Mouse (Mus musculus) midbrain, embryonic 10.5 days (tissue): ENCODE measurements around the gene Dnal4. TPM values are rescaled to one million over a fixed set of nuclear protein-coding genes. Genes with fewer than 3 reads are reported as not detected.

Source experiments
- DNase-seq: peaks from one replicate; pipeline ENCODE4 v3.0.0-alpha.2; 2017; ENCODE audit warnings: low spot score
- H3K27ac ChIP-seq: fragments of 300-500 bp; sonication (generic); replicated peaks from 2 replicates; pipeline ENCODE4 v1.5.1; 2016; ENCODE audit warnings: mild to moderate bottlenecking
- H3K27me3 ChIP-seq: fragments of 300-500 bp; sonication (generic); 2 replicates; pipeline ENCODE4 v1.6.1; 2016; ENCODE audit warnings: low read depth, mild to moderate bottlenecking; ENCODE audit not compliant: poor library complexity, severe bottlenecking
- H3K36me3 ChIP-seq: fragments of 300-500 bp; sonication (generic); 2 replicates; pipeline ENCODE4 v1.6.1; 2016; ENCODE audit warnings: mild to moderate bottlenecking, moderate library complexity
- H3K4me1 ChIP-seq: fragments of 300-500 bp; sonication (generic); 2 replicates; pipeline ENCODE4 v1.6.1; 2016
- H3K4me3 ChIP-seq: fragments of 300-500 bp; sonication (generic); 2 replicates; pipeline ENCODE4 v1.5.1; 2016; ENCODE audit warnings: mild to moderate bottlenecking, moderate library complexity
- H3K9me3 ChIP-seq: fragments of 300-500 bp; sonication (generic); replicated peaks from 2 replicates; pipeline ENCODE4 v1.6.1; 2016; ENCODE audit warnings: mild to moderate bottlenecking
- WGBS: fragments of 180-500 bp; shearing (Covaris S2); methylation state at CpG from one replicate; pipeline ENCODE4 v1.1.7; 2016; 5-methylcytosine and 5-hydroxymethylcytosine counted together
- polyA plus RNA-seq: library from polyadenylated mRNA; unstranded; fragments of >200 nt; fragmentation: Nextera tagmentation; extraction: Ambion mirVana; gene quantifications from 2 replicates; pipeline ENCODE4 v1.2.1, GENCODE M21; 2016

Dnal4 gene
- polyA plus RNA-seq, 1 experiment from 2014 or later, result 63.9 TPM

DNA sequence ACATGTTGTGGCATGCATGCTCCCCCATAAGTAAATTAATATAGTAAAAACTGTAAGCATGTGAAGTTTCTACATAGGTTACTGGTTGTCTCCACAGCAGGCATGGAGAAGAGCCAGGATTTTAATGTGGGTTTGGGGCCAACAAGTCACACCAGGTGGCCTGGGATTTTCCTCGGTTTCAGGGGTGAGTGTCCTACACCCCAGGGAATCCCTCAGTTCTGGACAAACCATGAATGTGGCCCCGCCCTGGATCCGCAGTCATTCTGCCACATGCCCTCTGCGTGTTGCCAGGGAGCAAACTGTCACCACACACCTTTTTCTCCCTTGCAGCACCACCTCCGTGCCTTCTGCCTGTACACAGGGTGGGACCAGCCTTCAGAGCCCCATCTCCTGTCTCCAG is 31.0 kb upstream of the Dnal4 start:
- Histone ChIP-seq H3K9me3 (no peaks in the 10 kb centered on the region), H3K36me3 (no peaks in the 10 kb centered on the region), H3K4me1 (peaks cover 20% of the 10 kb centered on the region), H3K27ac (no peak overlapping the region), H3K27me3 (peaks cover 69% of the 10 kb centered on the region), H3K4me3 (no peak overlapping the region)
- no peak for DNase-seq
- 61% methylated on average over 5 of the region's 5 CpGs for WGBS

DNA sequence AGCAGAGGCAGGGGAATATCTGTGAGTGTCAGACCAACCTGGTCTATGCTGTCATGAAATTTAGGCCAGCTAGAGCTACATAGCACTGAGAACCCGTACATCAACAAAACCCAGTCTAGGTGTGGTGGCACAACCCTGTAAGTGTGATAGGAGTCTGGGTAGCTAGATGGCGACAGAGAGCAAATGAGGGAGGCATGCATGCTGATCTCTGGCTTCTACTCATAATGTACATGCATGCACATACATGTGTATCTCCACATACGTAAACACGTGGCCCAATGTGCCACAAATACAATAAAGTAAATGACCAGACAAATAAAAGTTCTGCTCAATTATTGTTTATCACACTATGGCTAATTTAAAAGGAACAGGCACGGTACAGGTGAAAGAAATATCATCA is 30.5 kb upstream of the Dnal4 start:
- H3K27ac ChIP-seq, result no peak overlapping the region
- H3K36me3 ChIP-seq, result no peaks in the 10 kb centered on the region
- peaks cover 22% of the 10 kb centered on the region for H3K4me1 ChIP-seq
- peaks cover 74% of the 10 kb centered on the region for H3K27me3 ChIP-seq
- H3K9me3 ChIP-seq, result no peaks in the 10 kb centered on the region
- WGBS, result 37% methylated on average over 5 of the region's 5 CpGs
- H3K4me3 ChIP-seq, result no peak overlapping the region
- no peak for DNase-seq

DNA sequence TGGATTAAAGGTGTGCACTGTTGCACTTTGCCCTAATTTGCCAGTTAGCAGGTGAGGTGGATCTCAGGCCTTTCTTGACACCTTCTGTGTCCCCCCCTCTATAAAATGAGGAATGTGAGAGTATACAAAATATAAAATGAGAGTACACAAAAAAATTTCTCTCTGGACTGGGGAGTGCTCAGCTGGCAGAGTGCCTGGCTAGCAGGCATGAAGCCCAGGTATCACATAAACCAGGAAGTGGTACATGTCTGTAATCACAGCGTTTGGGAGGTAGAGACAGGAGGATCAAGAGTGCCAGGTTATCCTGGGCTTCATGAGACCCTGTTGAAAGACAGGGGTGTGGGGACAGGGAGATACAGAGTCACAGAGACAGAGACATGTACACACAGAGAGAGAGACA is 29.4 kb upstream of the Dnal4 start:
- WGBS, result 32% methylated on average over 1 of the region's 1 CpGs
- no peaks in the 10 kb centered on the region for H3K36me3 ChIP-seq
- peaks cover 85% of the 10 kb centered on the region for H3K27me3 ChIP-seq
- H3K4me1 ChIP-seq, result peaks cover 22% of the 10 kb centered on the region
- DNase-seq, result no peak
- no peak overlapping the region for H3K4me3 ChIP-seq
- no peaks in the 10 kb centered on the region for H3K9me3 ChIP-seq
- H3K27ac ChIP-seq, result no peak overlapping the region

DNA sequence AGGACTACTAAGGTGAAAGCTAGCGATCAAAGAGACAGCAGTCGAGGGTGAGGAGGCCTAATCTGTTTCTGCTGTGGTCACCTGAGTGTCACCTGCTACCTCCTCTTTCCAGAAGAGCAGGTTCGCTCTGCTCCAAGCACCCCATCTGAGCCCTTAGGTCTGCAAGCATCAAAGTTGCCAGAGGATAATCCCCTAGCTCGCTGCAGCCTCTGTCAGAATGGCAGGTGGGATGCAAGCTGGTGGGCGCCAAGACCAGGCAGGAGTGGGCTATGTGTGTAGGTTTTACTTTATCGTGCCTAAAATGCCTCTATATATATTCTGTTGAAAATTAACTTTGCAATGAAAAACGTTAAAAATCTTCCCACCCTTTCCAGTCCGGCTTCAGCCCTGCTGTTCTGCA is 27.6 kb upstream of the Dnal4 start:
- 23% methylated on average over 8 of the region's 8 CpGs for WGBS
- DNase-seq, result no peak
- Histone ChIP-seq H3K27ac (peak overlapping the region; percentile 82; the same call in 1 of the 2 replicates), H3K36me3 (no peaks in the 10 kb centered on the region), H3K9me3 (no peaks in the 10 kb centered on the region), H3K4me1 (peaks cover 22% of the 10 kb centered on the region), H3K27me3 (peaks cover 90% of the 10 kb centered on the region), H3K4me3 (peak overlapping the region; percentile 70)

DNA sequence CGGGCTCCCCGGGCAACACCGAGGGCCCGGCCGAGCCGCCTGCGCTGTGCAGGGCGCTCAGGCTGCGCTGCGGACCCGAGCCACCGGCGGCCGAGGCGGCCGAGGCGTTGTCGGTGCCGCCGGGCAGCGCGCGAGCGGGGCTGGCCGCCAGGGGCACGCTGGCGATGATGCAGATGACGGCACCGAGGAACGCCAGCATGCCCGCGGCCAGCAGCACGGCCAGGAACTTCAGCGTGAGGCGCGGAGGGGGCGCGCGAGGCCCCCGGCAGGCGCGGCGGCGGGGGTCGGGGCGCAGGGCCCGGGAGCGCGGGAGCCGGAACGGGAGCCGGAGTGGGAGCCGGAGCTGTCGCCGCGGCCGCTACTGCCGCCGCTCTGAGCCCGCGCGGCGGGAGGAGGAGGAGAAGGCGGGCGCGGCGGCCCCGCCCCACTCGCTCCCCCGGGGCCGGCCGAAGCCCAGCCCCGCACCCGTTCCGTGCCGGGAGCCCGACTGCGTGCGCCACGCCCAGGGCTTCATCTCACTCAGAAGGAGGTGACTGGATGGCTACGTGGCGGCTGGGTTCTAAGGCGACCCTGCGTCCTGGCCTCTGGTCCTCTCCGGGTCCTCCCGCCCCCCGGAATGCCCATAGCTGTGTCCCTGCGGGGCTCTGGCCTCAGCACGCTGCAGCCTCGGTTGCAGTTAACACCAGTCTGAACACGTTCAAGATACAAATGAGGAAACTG is 26.9 kb upstream of the Dnal4 start, which contains the start of gene Nptxr:
Nptxr (minus strand) TSS at position 415 of the 720 bp plus-strand sequence.
- no peaks in the 10 kb centered on the region for H3K9me3 ChIP-seq
- H3K4me3 ChIP-seq, result peak within 1 kb of the TSS; percentile 70
- 1% methylated on average over 74 of the region's 91 CpGs for WGBS
- no peaks in the 10 kb centered on the region for H3K36me3 ChIP-seq
- peaks cover 22% of the 10 kb centered on the region for H3K4me1 ChIP-seq
- peak within 1 kb of the TSS; percentile 82 for H3K27ac ChIP-seq
- peak; percentile 72 for DNase-seq
- H3K27me3 ChIP-seq, result peaks cover 90% of the 10 kb centered on the region

DNA sequence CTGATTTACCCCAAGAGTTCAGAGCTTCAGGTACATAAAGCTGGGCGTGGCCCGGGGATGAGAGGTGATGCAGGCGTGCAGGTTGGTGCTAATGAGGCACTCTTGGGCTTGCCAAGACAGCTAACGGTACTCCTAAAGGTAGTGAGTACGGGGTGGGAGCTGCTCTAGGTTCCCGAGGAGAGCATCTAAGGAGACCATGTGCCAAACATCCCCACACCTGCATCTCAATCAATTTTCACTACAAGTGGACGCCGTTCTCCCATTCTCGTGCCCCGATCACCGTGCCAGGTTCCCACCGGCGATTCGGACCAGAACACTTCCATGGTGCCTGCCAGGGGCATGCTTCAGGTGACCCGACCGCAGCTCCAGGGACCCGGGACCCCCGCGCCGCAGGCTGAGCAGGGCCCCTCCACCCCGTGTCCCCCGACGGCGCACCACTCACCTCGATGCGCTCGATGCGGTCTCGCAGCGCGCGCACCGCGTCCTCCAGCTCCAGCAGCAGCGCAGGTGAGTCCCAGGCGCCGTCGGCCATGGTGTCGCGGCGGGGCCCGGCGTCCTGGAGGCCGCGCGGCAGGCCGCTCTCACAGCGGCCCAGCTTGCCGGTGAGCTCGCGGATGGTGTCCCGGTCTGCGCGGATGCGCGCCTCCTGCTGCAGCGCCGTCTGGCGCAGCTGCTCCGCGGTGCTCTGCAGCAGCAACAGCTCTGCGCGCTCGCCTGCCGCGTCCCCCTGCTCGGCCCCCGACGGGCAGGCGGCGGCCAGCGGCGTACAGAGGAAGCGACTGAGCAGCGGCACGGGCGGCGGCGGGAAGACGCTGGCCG is 26.1 kb upstream of the Dnal4 start:
- Histone ChIP-seq H3K9me3 (no peaks in the 10 kb centered on the region), H3K27me3 (peaks cover 82% of the 10 kb centered on the region), H3K4me1 (peaks cover 22% of the 10 kb centered on the region), H3K27ac (peak overlapping the region; percentile 82), H3K4me3 (peak overlapping the region; percentile 70), H3K36me3 (no peaks in the 10 kb centered on the region)
- DNase-seq, result peak; percentile 61
- 5% methylated on average over 81 of the region's 81 CpGs for WGBS

DNA sequence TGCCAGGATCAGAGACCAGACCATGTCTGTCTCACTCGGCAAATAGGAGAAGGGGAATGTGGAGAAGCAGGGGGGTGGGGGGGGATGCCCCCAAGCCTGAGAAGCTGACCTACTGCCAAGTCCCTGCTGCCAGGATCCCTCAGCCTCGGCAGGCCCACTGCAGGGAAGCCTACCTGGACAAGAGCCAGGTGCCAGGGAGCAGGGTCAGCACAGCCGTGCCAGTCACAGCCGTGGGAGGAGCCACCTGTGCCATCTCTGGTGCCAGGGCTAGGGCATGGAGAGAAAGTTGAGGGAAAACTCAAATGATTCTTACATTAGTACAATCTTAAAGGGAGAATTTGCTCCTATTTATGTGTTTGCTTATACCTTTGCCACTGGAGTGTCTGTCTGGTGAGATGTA is 24.7 kb upstream of the Dnal4 start:
- Histone ChIP-seq H3K27ac (no peak overlapping the region), H3K27me3 (peaks cover 71% of the 10 kb centered on the region), H3K4me1 (peaks cover 22% of the 10 kb centered on the region), H3K36me3 (no peaks in the 10 kb centered on the region), H3K4me3 (no peak overlapping the region), H3K9me3 (no peaks in the 10 kb centered on the region)
- DNase-seq, result no peak
- WGBS, result 74% methylated on average over 4 of the region's 4 CpGs

DNA sequence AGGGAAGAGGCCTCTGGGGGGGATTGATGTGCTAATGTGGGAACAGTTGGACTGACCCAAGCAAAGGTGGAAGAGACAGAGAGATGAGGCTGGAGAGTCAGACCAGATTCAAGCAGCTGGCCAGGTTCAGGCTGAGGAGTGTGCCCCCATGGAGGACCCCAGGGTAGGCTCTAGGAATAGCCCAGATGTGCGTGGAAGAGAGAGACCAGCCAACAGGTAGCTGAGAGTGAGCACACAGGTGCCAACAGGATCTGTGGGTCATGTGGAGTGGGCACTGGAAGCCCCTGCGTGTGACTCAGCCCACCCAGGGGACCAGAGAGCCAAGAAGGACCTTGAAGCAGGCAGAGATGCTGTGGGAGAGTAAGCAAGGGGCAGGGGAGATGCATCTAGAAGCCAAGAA is 24.0 kb upstream of the Dnal4 start:
- no peak for DNase-seq
- 72% methylated on average over 2 of the region's 2 CpGs for WGBS
- H3K27ac ChIP-seq, result no peak overlapping the region
- H3K36me3 ChIP-seq, result no peaks in the 10 kb centered on the region
- H3K4me1 ChIP-seq, result peaks cover 22% of the 10 kb centered on the region
- H3K27me3 ChIP-seq, result peaks cover 64% of the 10 kb centered on the region
- H3K4me3 ChIP-seq, result no peak overlapping the region
- H3K9me3 ChIP-seq, result no peaks in the 10 kb centered on the region

DNA sequence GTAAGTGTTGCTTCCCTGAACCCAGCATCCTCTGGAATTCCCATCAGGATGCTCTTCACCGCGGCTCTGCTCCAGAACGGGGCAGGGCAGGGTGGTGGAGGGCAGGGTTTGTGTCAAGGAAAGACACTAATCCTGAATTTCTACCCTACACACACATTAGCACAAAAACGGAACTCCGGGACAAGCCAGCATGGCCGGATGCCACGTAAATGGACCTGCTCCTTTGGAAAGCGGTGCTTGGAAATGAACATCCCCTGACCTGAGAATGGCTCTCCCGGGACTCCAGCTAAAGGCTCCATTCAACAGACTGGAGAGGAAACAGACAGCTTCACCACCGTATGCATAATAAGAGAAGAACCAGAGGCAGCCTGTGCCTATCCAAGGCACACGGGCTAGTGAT is 23.1 kb upstream of the Dnal4 start:
- no peak for DNase-seq
- no peak overlapping the region for H3K4me3 ChIP-seq
- peaks cover 25% of the 10 kb centered on the region for H3K4me1 ChIP-seq
- 67% methylated on average over 11 of the region's 11 CpGs for WGBS
- H3K27ac ChIP-seq, result no peak overlapping the region
- peaks cover 55% of the 10 kb centered on the region for H3K27me3 ChIP-seq
- H3K9me3 ChIP-seq, result no peaks in the 10 kb centered on the region
- H3K36me3 ChIP-seq, result no peaks in the 10 kb centered on the region

DNA sequence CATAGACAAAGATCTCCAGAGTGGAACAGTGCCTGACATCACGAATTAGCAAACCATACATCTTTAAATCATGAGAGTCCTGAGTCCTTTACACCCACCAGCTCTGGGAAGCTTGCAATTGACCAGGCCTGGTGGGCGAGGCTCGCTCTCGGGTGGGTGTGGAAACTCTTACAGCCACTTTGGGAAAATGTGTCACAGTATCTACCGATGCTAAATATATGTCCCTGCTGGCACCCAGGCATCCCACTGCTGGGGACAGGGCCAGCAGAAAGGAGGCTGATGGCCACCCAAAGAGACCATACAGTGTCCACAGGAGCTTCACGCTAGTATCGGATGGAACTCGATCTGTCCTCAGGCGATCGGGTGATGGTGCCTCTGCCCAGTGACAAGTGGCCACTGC is 20.9 kb upstream of the Dnal4 start:
- Histone ChIP-seq H3K4me3 (no peak overlapping the region), H3K27me3 (peaks cover 45% of the 10 kb centered on the region)
- 89% methylated on average over 10 of the region's 10 CpGs for WGBS

DNA sequence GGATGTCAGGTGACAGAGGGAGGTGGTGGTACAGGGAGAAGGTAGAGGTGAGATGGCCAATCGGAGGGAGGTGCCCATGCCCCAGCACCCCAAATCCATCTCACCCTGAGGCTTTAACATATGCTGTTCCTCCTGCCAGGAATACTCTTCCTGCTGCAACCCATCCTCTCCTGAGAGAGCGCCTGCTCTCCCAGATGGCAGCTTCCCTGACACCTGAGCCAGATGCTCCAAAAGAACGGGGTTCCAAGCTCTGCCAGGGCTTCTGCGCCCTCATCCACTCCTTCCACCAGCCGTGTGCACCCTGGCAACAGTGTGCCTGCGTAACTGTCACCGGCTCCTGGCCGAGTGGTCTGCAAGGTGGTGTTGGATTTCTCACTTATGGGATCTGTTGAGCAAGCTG is 20.0 kb upstream of the Dnal4 start:
- no peak for DNase-seq
- H3K27me3 ChIP-seq, result peaks cover 45% of the 10 kb centered on the region

More for the DNA sequence above, 20.9 kb upstream of the Dnal4 start:
- no peaks in the 10 kb centered on the region for H3K36me3 ChIP-seq
- DNase-seq, result no peak
- no peak overlapping the region for H3K27ac ChIP-seq
- H3K9me3 ChIP-seq, result no peaks in the 10 kb centered on the region
- H3K4me1 ChIP-seq, result peaks cover 16% of the 10 kb centered on the region

DNA sequence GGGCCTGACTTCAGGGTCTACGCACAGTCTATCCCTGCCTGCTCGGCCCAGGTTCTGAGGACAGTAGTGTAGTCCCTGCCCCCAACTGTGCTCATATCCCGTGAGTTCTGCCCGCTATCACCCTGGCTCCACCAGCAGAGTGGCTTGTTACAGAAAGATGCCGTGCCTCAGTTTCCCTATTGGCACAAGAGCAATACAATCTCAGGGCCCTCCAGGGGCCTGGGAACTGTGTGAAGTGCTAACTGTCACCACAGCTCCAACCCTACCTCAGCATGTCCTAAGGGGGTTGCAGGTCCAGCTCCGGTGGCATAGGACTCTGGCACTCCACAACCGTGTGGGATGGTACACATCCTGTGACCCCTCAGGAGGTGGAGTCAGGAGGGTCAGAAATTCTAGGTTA is 19.4 kb upstream of the Dnal4 start:
- no peaks in the 10 kb centered on the region for H3K9me3 ChIP-seq
- peaks cover 20% of the 10 kb centered on the region for H3K4me1 ChIP-seq
- DNase-seq, result no peak
- peaks cover 45% of the 10 kb centered on the region for H3K27me3 ChIP-seq
- 88% methylated on average over 7 of the region's 7 CpGs for WGBS
- H3K36me3 ChIP-seq, result no peaks in the 10 kb centered on the region
- no peak overlapping the region for H3K4me3 ChIP-seq
- H3K27ac ChIP-seq, result no peak overlapping the region

More for the DNA sequence above, 20.0 kb upstream of the Dnal4 start:
- Histone ChIP-seq H3K4me3 (no peak overlapping the region), H3K36me3 (no peaks in the 10 kb centered on the region), H3K4me1 (peaks cover 15% of the 10 kb centered on the region), H3K27ac (no peak overlapping the region), H3K9me3 (no peaks in the 10 kb centered on the region)
- 89% methylated on average over 8 of the region's 8 CpGs for WGBS

DNA sequence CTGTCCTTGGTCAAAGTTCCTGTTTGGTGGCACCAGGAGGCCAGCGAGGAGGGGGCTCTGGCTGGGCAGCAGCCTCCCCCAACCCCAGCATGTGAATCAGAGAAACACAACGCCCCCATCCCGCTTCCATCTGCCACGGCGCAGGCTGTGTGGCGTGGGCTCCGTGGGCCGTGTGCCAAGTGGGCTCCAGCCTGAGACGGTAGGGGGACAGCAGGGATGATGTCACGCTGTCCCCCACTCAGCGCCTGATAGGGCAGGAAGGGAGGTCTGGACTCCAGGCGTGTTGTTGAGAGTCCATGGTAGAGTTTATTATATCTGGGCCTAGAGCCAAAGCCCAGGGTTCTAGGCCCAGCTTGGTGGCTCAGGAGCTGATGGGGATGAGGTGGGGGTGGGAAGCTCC is 18.6 kb upstream of the Dnal4 start:
- 92% methylated on average over 12 of the region's 12 CpGs for WGBS
- H3K27me3 ChIP-seq, result peaks cover 45% of the 10 kb centered on the region
- no peaks in the 10 kb centered on the region for H3K36me3 ChIP-seq
- DNase-seq, result no peak
- no peak overlapping the region for H3K4me3 ChIP-seq
- H3K27ac ChIP-seq, result no peak overlapping the region
- H3K9me3 ChIP-seq, result no peaks in the 10 kb centered on the region
- peaks cover 29% of the 10 kb centered on the region for H3K4me1 ChIP-seq
